Mouse (Mus musculus): ENCODE results near the gene Pear1. TPM values are rescaled to one million over a fixed set of nuclear protein-coding genes. Genes with fewer than 3 reads are reported as not detected.

The Pear1 gene
- polyA plus RNA-seq, 1 experiment from 2014 or later = 5.2 TPM

- ATAC-seq = no peak
- Histone ChIP-seq H3K9ac (ENCODE audit: low read length) (no peak overlapping the region), H3K4me2 (ENCODE audit: low read length) (no peak overlapping the region)
Observed at GRCm38 (mm10) chr3:87742013-87742412, 82.1 kb downstream of the Pear1 start.

GRCm38 (mm10) chr3:87738906-87739305 is 85.2 kb downstream of the Pear1 start:
- H3K36me3 ChIP-seq (ENCODE audit: control insufficient read depth, insufficient read depth, low read length) = peaks cover 55% of the 10 kb centered on the region

More at GRCm38 (mm10) chr3:87742013-87742412, 82.1 kb downstream of the Pear1 start:
- Histone ChIP-seq H3K4me1 (ENCODE audit: control insufficient read depth, insufficient read depth, low read length) (no peaks in the 10 kb centered on the region), H3K36me3 (ENCODE audit: control insufficient read depth, insufficient read depth, low read length) (peaks cover 25% of the 10 kb centered on the region), H3K4me3 (ENCODE audit: low read depth, low read length) (no peak overlapping the region), H3K27me3 (replicated peaks; ENCODE audit: control insufficient read depth, insufficient read depth, low read length) (no peaks in the 10 kb centered on the region), H3K9me3 (replicated peaks; ENCODE audit: control insufficient read depth, low read length) (no peaks in the 10 kb centered on the region), H3K27ac (ENCODE audit: low read depth, low read length) (no peak overlapping the region)
- DNase-seq (ENCODE audit: low spot score) = no peak
- 78% methylated on average over 3 of the region's 3 CpGs for WGBS

GRCm38 (mm10) chr3:87735335-87735734 is 88.8 kb downstream of the Pear1 start:
- H3K36me3 ChIP-seq (ENCODE audit: control insufficient read depth, insufficient read depth, low read length) = peaks cover 91% of the 10 kb centered on the region
- H3K27me3 ChIP-seq (replicated peaks; ENCODE audit: control insufficient read depth, insufficient read depth, low read length) = no peaks in the 10 kb centered on the region
- no peaks in the 10 kb centered on the region for H3K4me1 ChIP-seq (ENCODE audit: control insufficient read depth, insufficient read depth, low read length)
- DNase-seq (ENCODE audit: low spot score) (no peak), ATAC-seq (no peak)
- H3K27ac ChIP-seq (ENCODE audit: low read depth, low read length) = no peak overlapping the region
- H3K4me2 ChIP-seq (ENCODE audit: low read length) = no peak overlapping the region
- H3K4me3 ChIP-seq (ENCODE audit: low read depth, low read length) = no peak overlapping the region
- no peak overlapping the region for H3K9ac ChIP-seq (ENCODE audit: low read length)
- H3K9me3 ChIP-seq (replicated peaks; ENCODE audit: control insufficient read depth, low read length) = no peaks in the 10 kb centered on the region
- 88% methylated on average over 9 of the region's 9 CpGs for WGBS

More at GRCm38 (mm10) chr3:87738906-87739305, 85.2 kb downstream of the Pear1 start:
- DNase-seq (ENCODE audit: low spot score) = no peak
- WGBS = 68% methylated on average over 5 of the region's 5 CpGs
- Histone ChIP-seq H3K4me3 (ENCODE audit: low read depth, low read length) (no peak overlapping the region), H3K27ac (ENCODE audit: low read depth, low read length) (no peak overlapping the region), H3K4me2 (ENCODE audit: low read length) (no peak overlapping the region), H3K9me3 (replicated peaks; ENCODE audit: control insufficient read depth, low read length) (no peaks in the 10 kb centered on the region), H3K4me1 (ENCODE audit: control insufficient read depth, insufficient read depth, low read length) (no peaks in the 10 kb centered on the region), H3K27me3 (replicated peaks; ENCODE audit: control insufficient read depth, insufficient read depth, low read length) (no peaks in the 10 kb centered on the region), H3K9ac (ENCODE audit: low read length) (no peak overlapping the region)
- no peak for ATAC-seq

GRCm38 (mm10) chr3:87733984-87734761 is 89.9 kb downstream of the Pear1 start:
- WGBS = 87% methylated on average over 11 of the region's 11 CpGs
- Histone ChIP-seq H3K4me3 (ENCODE audit: low read depth, low read length) (no peak overlapping the region), H3K9me3 (replicated peaks; ENCODE audit: control insufficient read depth, low read length) (no peaks in the 10 kb centered on the region), H3K4me1 (ENCODE audit: control insufficient read depth, insufficient read depth, low read length) (no peaks in the 10 kb centered on the region), H3K27me3 (replicated peaks; ENCODE audit: control insufficient read depth, insufficient read depth, low read length) (no peaks in the 10 kb centered on the region), H3K9ac (ENCODE audit: low read length) (no peak overlapping the region), H3K27ac (ENCODE audit: low read depth, low read length) (no peak overlapping the region), H3K36me3 (ENCODE audit: control insufficient read depth, insufficient read depth, low read length) (peaks cover 98% of the 10 kb centered on the region), H3K4me2 (ENCODE audit: low read length) (no peak overlapping the region)
- no peak for ATAC-seq
- no peak for DNase-seq (ENCODE audit: low spot score)

GRCm38 (mm10) chr3:87733098-87733497 is 91.0 kb downstream of the Pear1 start:
- H3K4me3 ChIP-seq (ENCODE audit: low read depth, low read length) = no peak overlapping the region
- peaks cover 99% of the 10 kb centered on the region for H3K36me3 ChIP-seq (ENCODE audit: control insufficient read depth, insufficient read depth, low read length)
- no peak overlapping the region for H3K9ac ChIP-seq (ENCODE audit: low read length)
- no peaks in the 10 kb centered on the region for H3K27me3 ChIP-seq (replicated peaks; ENCODE audit: control insufficient read depth, insufficient read depth, low read length)
- no peak overlapping the region for H3K27ac ChIP-seq (ENCODE audit: low read depth, low read length)
- WGBS = 88% methylated on average over 4 of the region's 4 CpGs
- no peaks in the 10 kb centered on the region for H3K9me3 ChIP-seq (replicated peaks; ENCODE audit: control insufficient read depth, low read length)
- H3K4me2 ChIP-seq (ENCODE audit: low read length) = no peak overlapping the region
- no peaks in the 10 kb centered on the region for H3K4me1 ChIP-seq (ENCODE audit: control insufficient read depth, insufficient read depth, low read length)
- no peak for DNase-seq (ENCODE audit: low spot score)
- ATAC-seq = no peak

GRCm38 (mm10) chr3:87728696-87729095 is 95.4 kb downstream of the Pear1 start:
- WGBS = 91% methylated on average over 6 of the region's 6 CpGs
- Histone ChIP-seq H3K9ac (ENCODE audit: low read length) (no peak overlapping the region), H3K4me3 (ENCODE audit: low read depth, low read length) (no peak overlapping the region), H3K36me3 (ENCODE audit: control insufficient read depth, insufficient read depth, low read length) (peaks cover 97% of the 10 kb centered on the region), H3K9me3 (replicated peaks; ENCODE audit: control insufficient read depth, low read length) (no peaks in the 10 kb centered on the region), H3K27me3 (replicated peaks; ENCODE audit: control insufficient read depth, insufficient read depth, low read length) (no peaks in the 10 kb centered on the region), H3K4me2 (ENCODE audit: low read length) (no peak overlapping the region), H3K27ac (ENCODE audit: low read depth, low read length) (no peak overlapping the region), H3K4me1 (ENCODE audit: control insufficient read depth, insufficient read depth, low read length) (no peaks in the 10 kb centered on the region)
- ATAC-seq (no peak), DNase-seq (ENCODE audit: low spot score) (no peak)

GRCm38 (mm10) chr3:87726191-87726590 is 97.9 kb downstream of the Pear1 start:
- Histone ChIP-seq H3K4me3 (ENCODE audit: low read depth, low read length) (no peak overlapping the region), H3K4me2 (ENCODE audit: low read length) (no peak overlapping the region), H3K4me1 (ENCODE audit: control insufficient read depth, insufficient read depth, low read length) (no peaks in the 10 kb centered on the region), H3K36me3 (ENCODE audit: control insufficient read depth, insufficient read depth, low read length) (peaks cover 94% of the 10 kb centered on the region), H3K27me3 (replicated peaks; ENCODE audit: control insufficient read depth, insufficient read depth, low read length) (no peaks in the 10 kb centered on the region), H3K9ac (ENCODE audit: low read length) (no peak overlapping the region), H3K27ac (ENCODE audit: low read depth, low read length) (no peak overlapping the region), H3K9me3 (replicated peaks; ENCODE audit: control insufficient read depth, low read length) (no peaks in the 10 kb centered on the region)
- 97% methylated on average over 7 of the region's 7 CpGs for WGBS
- no peak for ATAC-seq
- no peak for DNase-seq (ENCODE audit: low spot score)

GRCm38 (mm10) chr3:87725396-87726160 is 98.5 kb downstream of the Pear1 start:
- no peak overlapping the region for H3K4me2 ChIP-seq (ENCODE audit: low read length)
- no peaks in the 10 kb centered on the region for H3K4me1 ChIP-seq (ENCODE audit: control insufficient read depth, insufficient read depth, low read length)
- H3K27me3 ChIP-seq (replicated peaks; ENCODE audit: control insufficient read depth, insufficient read depth, low read length) = no peaks in the 10 kb centered on the region
- no peak overlapping the region for H3K27ac ChIP-seq (ENCODE audit: low read depth, low read length)
- H3K4me3 ChIP-seq (ENCODE audit: low read depth, low read length) = no peak overlapping the region
- no peak overlapping the region for H3K9ac ChIP-seq (ENCODE audit: low read length)
- peaks cover 94% of the 10 kb centered on the region for H3K36me3 ChIP-seq (ENCODE audit: control insufficient read depth, insufficient read depth, low read length)
- WGBS = 97% methylated on average over 16 of the region's 16 CpGs
- no peaks in the 10 kb centered on the region for H3K9me3 ChIP-seq (replicated peaks; ENCODE audit: control insufficient read depth, low read length)
- no peak for DNase-seq (ENCODE audit: low spot score)
- ATAC-seq = no peak

- H3K9ac ChIP-seq (ENCODE audit: low read length) = no peak overlapping the region
- WGBS = 90% methylated on average over 6 of the region's 6 CpGs
- no peak for ATAC-seq
- H3K4me3 ChIP-seq (ENCODE audit: low read depth, low read length) = no peak overlapping the region
- no peak for DNase-seq (ENCODE audit: low spot score)
- H3K4me2 ChIP-seq (ENCODE audit: low read length) = no peak overlapping the region
- no peaks in the 10 kb centered on the region for H3K4me1 ChIP-seq (ENCODE audit: control insufficient read depth, insufficient read depth, low read length)
- H3K27me3 ChIP-seq (replicated peaks; ENCODE audit: control insufficient read depth, insufficient read depth, low read length) = no peaks in the 10 kb centered on the region
- H3K27ac ChIP-seq (ENCODE audit: low read depth, low read length) = no peak overlapping the region
- no peaks in the 10 kb centered on the region for H3K9me3 ChIP-seq (replicated peaks; ENCODE audit: control insufficient read depth, low read length)
- H3K36me3 ChIP-seq (ENCODE audit: control insufficient read depth, insufficient read depth, low read length) = peaks cover 89% of the 10 kb centered on the region
Observed at GRCm38 (mm10) chr3:87724556-87724955, 99.5 kb downstream of the Pear1 start.
